20 mouse cellular contexts compared by ENCODE assay signal in genomic region chr19:41852423-41852822, GRCm38 (mm10). TPM values are rescaled to one million over a fixed set of nuclear protein-coding genes. Genes with fewer than 3 reads are reported as not detected.
DNase-seq lines count a peak whose midpoint lies in the region; ATAC-seq and TF ChIP-seq lines count a peak whose summit lies in the region.
"Had no signal": no experiment of that assay in that cellular context is flagged by ENCODE, and none has a peak within 500 bp of the region (broad histone marks: within the 10 kb centered on the region; RNA-seq: fewer than 3 reads in every experiment).

No protein-coding gene starts in this region.

- no peak overlapping the region for H3K9ac ChIP-seq in liver, embryonic 14.5 days (replicated peaks)
- no peak overlapping the region for H3K9ac ChIP-seq in MEL (ENCODE audit: control insufficient read depth, low read depth, low read length, poor library complexity, severe bottlenecking)
- H3K9ac ChIP-seq in midbrain, embryonic 13.5 days (replicated peaks), result no peak overlapping the region
- H3K9ac ChIP-seq: embryonic facial prominence, embryonic 12.5 days; forebrain, embryonic 13.5 days; forebrain, embryonic 15.5 days; forebrain, postnatal 0 days had no signal

- DNase-seq in liver, embryonic 14.5 days (ENCODE audit: low read depth in 3 of 3, low spot score in 3 of 3), result no peak
- DNase-seq in liver, result no peak
- DNase-seq in MEL (ENCODE audit: low read depth, low spot score), result peak; percentile 71
- DNase-seq: adrenal gland, adult 8-10 months; adrenal gland, postnatal 14 days; adrenal gland, postnatal 36 days; cerebellum, adult 11-12 months; cerebellum, adult 2 months; cerebellum, adult 9-10 months; cerebellum, postnatal 10 days; cerebellum, postnatal 25 days; forebrain, postnatal 0 days had no signal

- WGBS in liver, embryonic 14.5 days (ENCODE audit: insufficient replicate concordance), result 22% methylated on average over 4 of the region's 4 CpGs
- WGBS in midbrain, embryonic 13.5 days, result 89% methylated on average over 4 of the region's 4 CpGs

- peaks cover 5% of the 10 kb centered on the region for H3K79me2 ChIP-seq in MEL (ENCODE audit: control insufficient read depth, insufficient read depth, low read length, poor library complexity)

- TF ChIP-seq CTCF in liver, embryonic 14.5 days (IDR thresholded peaks at IDR 0.05; ENCODE audit: low read depth), result no peak
- TF ChIP-seq CTCF in MEL (IDR thresholded peaks at IDR 0.05 in 2 of 3, conservative IDR thresholded peaks at IDR 0.05 in 1 of 3; ENCODE audit: control insufficient read depth in 1 of 3, insufficient read depth in 1 of 3, low read depth in 2 of 3, low read length in 3 of 3, poor library complexity in 1 of 3, severe bottlenecking in 1 of 3), result no peak

- peaks cover 2 to 21% of the 10 kb centered on the region in 2 experiments; a peak in 2 of 4 replicates for H3K4me1 ChIP-seq in liver, embryonic 14.5 days (replicated peaks; ENCODE audit: control insufficient read depth in 2 of 2, insufficient read depth in 2 of 2, low read length in 1 of 2)
- H3K4me1 ChIP-seq in MEL (ENCODE audit: control insufficient read depth in 1 of 2, insufficient read depth in 2 of 2, low read length in 2 of 2), result peaks cover 40 to 45% of the 10 kb centered on the region in 2 experiments
- H3K4me1 ChIP-seq in midbrain, embryonic 13.5 days (replicated peaks), result peaks cover 24% of the 10 kb centered on the region

- no peak overlapping the region for H3K4me3 ChIP-seq in liver, embryonic 14.5 days (ENCODE audit: insufficient read depth in 1 of 2, low read depth in 2 of 2, low read length in 2 of 2)
- H3K4me3 ChIP-seq in MEL (ENCODE audit: control insufficient read depth in 1 of 2, insufficient read depth in 1 of 2, low read depth in 2 of 2, low read length in 2 of 2), result no peak overlapping the region
- no peak overlapping the region for H3K4me3 ChIP-seq in midbrain, embryonic 13.5 days (replicated peaks)
- H3K4me3 ChIP-seq: embryonic facial prominence, embryonic 10.5 days; embryonic facial prominence, embryonic 12.5 days; forebrain, embryonic 13.5 days; forebrain, embryonic 15.5 days had no signal

- TF ChIP-seq POLR2A in MEL (IDR thresholded peaks at IDR 0.05; ENCODE audit: control insufficient read depth in 1 of 2, insufficient read depth in 1 of 2, low read depth in 1 of 2, low read length in 2 of 2, poor library complexity in 1 of 2), result no peak

- H3K36me3 ChIP-seq in liver, embryonic 14.5 days (replicated peaks; ENCODE audit: control insufficient read depth, insufficient read depth, low read depth), result no peaks in the 10 kb centered on the region
- peaks cover 0 to 50% of the 10 kb centered on the region in 2 experiments; a peak in 2 of 4 replicates for H3K36me3 ChIP-seq in MEL (ENCODE audit: control insufficient read depth in 1 of 2, insufficient read depth in 2 of 2, low read length in 2 of 2)
- no peaks in the 10 kb centered on the region for H3K36me3 ChIP-seq in midbrain, embryonic 13.5 days
- H3K36me3 ChIP-seq: embryonic facial prominence, embryonic 10.5 days; embryonic facial prominence, embryonic 12.5 days; forebrain, embryonic 15.5 days had no signal

- no peak for TF ChIP-seq RAD21 in MEL (IDR thresholded peaks at IDR 0.05; ENCODE audit: low read depth, low read length)

- no peak overlapping the region for H3K27ac ChIP-seq in liver, embryonic 14.5 days
- peak overlapping the region; percentile 85 for H3K27ac ChIP-seq in MEL (ENCODE audit: control insufficient read depth, low read depth, low read length)
- no peak overlapping the region for H3K27ac ChIP-seq in midbrain, embryonic 13.5 days
- H3K27ac ChIP-seq: embryonic facial prominence, embryonic 10.5 days; embryonic facial prominence, embryonic 12.5 days had no signal

- H3K4me2 ChIP-seq in liver, embryonic 14.5 days (ENCODE audit: low read depth), result no peak overlapping the region
- no peak overlapping the region for H3K4me2 ChIP-seq in midbrain, embryonic 13.5 days (replicated peaks)
- H3K4me2 ChIP-seq: embryonic facial prominence, embryonic 12.5 days; forebrain, embryonic 15.5 days had no signal

- ATAC-seq in liver, embryonic 14.5 days (ENCODE audit: insufficient read depth), result no peak
- 0 out of 2 replicates have a peak, but pooled peaks have one; percentile 6 for ATAC-seq in megakaryocyte-erythroid progenitor cell, adult 5-6 weeks (replicated peaks; ENCODE audit: low FRiP score, low TSS enrichment, poor library complexity, severe bottlenecking)
- no peak for ATAC-seq in midbrain, embryonic 13.5 days
- ATAC-seq: activated CD4-positive, CD25-positive, alpha-beta regulatory T cell, adult 4 months; forebrain, embryonic 13.5 days; forebrain, embryonic 15.5 days; forebrain, postnatal 0 days; Patski had no signal

- peak; percentile 62 for TF ChIP-seq EP300 in liver, embryonic 14.5 days (IDR thresholded peaks at IDR 0.05; ENCODE audit: low read depth)
- TF ChIP-seq EP300 in MEL (IDR thresholded peaks at IDR 0.05; ENCODE audit: low read depth in 1 of 2, low read length in 2 of 2), result peak; percentile 90 to 91

- no peaks in the 10 kb centered on the region for H3K27me3 ChIP-seq in liver, embryonic 14.5 days (ENCODE audit: control insufficient read depth, insufficient read depth, low read length)
- H3K27me3 ChIP-seq in MEL (ENCODE audit: control insufficient read depth in 1 of 2, insufficient read depth in 2 of 2, low read length in 2 of 2), result no peaks in the 10 kb centered on the region
- H3K27me3 ChIP-seq in midbrain, embryonic 13.5 days, result no peaks in the 10 kb centered on the region
- H3K27me3 ChIP-seq: embryonic facial prominence, embryonic 12.5 days; forebrain, embryonic 13.5 days; forebrain, embryonic 15.5 days; Patski had no signal

- H3K9me3 ChIP-seq in liver, embryonic 14.5 days (ENCODE audit: control insufficient read depth, low read length), result no peaks in the 10 kb centered on the region; the same call in 1 of the 2 replicates
- no peaks in the 10 kb centered on the region for H3K9me3 ChIP-seq in MEL (replicated peaks; ENCODE audit: insufficient read depth, low read length)
- H3K9me3 ChIP-seq in midbrain, embryonic 13.5 days, result no peaks in the 10 kb centered on the region
- H3K9me3 ChIP-seq: embryonic facial prominence, embryonic 10.5 days; embryonic facial prominence, embryonic 12.5 days; forebrain, embryonic 13.5 days; forebrain, embryonic 15.5 days had no signal

TF ChIP-seq in MEL, 35 proteins besides CTCF, POLR2A, EP300 and RAD21 (continues in another document):
- no peak; the same call in 1 of the 2 replicates for TF ChIP-seq MXI1 (IDR thresholded peaks at IDR 0.05; ENCODE audit: low read depth, low read length)

RNA-seq across cellular contexts. Expression of gene Frat2, which starts 4.5 kb away (rescaled TPM):
- 5.2 and 5.4 TPM in 2 replicates for polyA plus RNA-seq in liver, embryonic 14.5 days (2012; rRNA removed)
- 2.9 and 3.4 TPM in 2 replicates for polyA plus RNA-seq in liver, embryonic 14.5 days (2014; fragmentation: Nextera tagmentation; extraction: Ambion mirVana)
- total RNA-seq in MEL (2012; rRNA removed), result 55.6 and 58.2 TPM in 2 replicates
- polyA plus RNA-seq in MEL (2012; ENCODE audit: insufficient read depth in 1 of 2, insufficient read length in 2 of 2, low read depth in 1 of 2, low replicate concordance in 2 of 2, missing spikeins in 1 of 2), result 100 to 1,000 TPM in 1 of 2 experiments, not detected in 1; 110 TPM
- 30.5 and 32.9 TPM in 2 replicates for total RNA-seq in megakaryocyte-erythroid progenitor cell, adult 5-6 weeks (2014; fragmentation: Nextera tagmentation)
- total RNA-seq in megakaryocyte-erythroid progenitor cell, adult 5-6 weeks (2017), result 55.8 and 63.7 TPM in 2 replicates
- 7.6 and 10.4 TPM in 2 replicates for polyA plus RNA-seq in midbrain, embryonic 13.5 days (2015; fragmentation: Nextera tagmentation; extraction: Ambion mirVana)

RNA-seq across cellular contexts. Expression of gene Frat1, which starts 22.7 kb away (rescaled TPM):
- polyA plus RNA-seq in liver, embryonic 14.5 days (2012; rRNA removed), result 3.0 and 3.4 TPM in 2 replicates
- 9.9 and 10.2 TPM in 2 replicates for polyA plus RNA-seq in liver, embryonic 14.5 days (2014; fragmentation: Nextera tagmentation; extraction: Ambion mirVana)
- 26.7 and 36.0 TPM in 2 replicates for total RNA-seq in MEL (2012; rRNA removed)
- 10 to 100 TPM in 1 of 2 experiments, not detected in 1; 31.5 TPM for polyA plus RNA-seq in MEL (2012; ENCODE audit: insufficient read depth in 1 of 2, insufficient read length in 2 of 2, low read depth in 1 of 2, low replicate concordance in 2 of 2, missing spikeins in 1 of 2)
- 18.1 and 25.6 TPM in 2 replicates for total RNA-seq in megakaryocyte-erythroid progenitor cell, adult 5-6 weeks (2014; fragmentation: Nextera tagmentation)
- 17.7 and 32.4 TPM in 2 replicates for total RNA-seq in megakaryocyte-erythroid progenitor cell, adult 5-6 weeks (2017)
- polyA plus RNA-seq in midbrain, embryonic 13.5 days (2015; fragmentation: Nextera tagmentation; extraction: Ambion mirVana), result 26.2 and 29.0 TPM in 2 replicates

RNA-seq across cellular contexts. Expression of gene Rrp12, which starts 43.5 kb away (rescaled TPM):
- 4.8 and 6.0 TPM in 2 replicates for polyA plus RNA-seq in liver, embryonic 14.5 days (2012; rRNA removed)
- 5.0 and 7.4 TPM in 2 replicates for polyA plus RNA-seq in liver, embryonic 14.5 days (2014; fragmentation: Nextera tagmentation; extraction: Ambion mirVana)
- 93.8 and 106 TPM in 2 replicates for total RNA-seq in MEL (2012; rRNA removed)
- 100 to 1,000 TPM in 1 of 2 experiments, 10 to 100 TPM in 1; 44.5 to 134 TPM for polyA plus RNA-seq in MEL (2012; ENCODE audit: insufficient read depth in 1 of 2, insufficient read length in 2 of 2, low read depth in 1 of 2, low replicate concordance in 2 of 2, missing spikeins in 1 of 2)
- total RNA-seq in megakaryocyte-erythroid progenitor cell, adult 5-6 weeks (2014; fragmentation: Nextera tagmentation), result 21.0 and 31.4 TPM in 2 replicates
- total RNA-seq in megakaryocyte-erythroid progenitor cell, adult 5-6 weeks (2017), result 26.5 and 36.0 TPM in 2 replicates
- 14.6 and 15.7 TPM in 2 replicates for polyA plus RNA-seq in midbrain, embryonic 13.5 days (2015; fragmentation: Nextera tagmentation; extraction: Ambion mirVana)

RNA-seq across cellular contexts. Expression of gene Arhgap19, which starts 50.6 kb away (rescaled TPM):
- 16.8 and 21.8 TPM in 2 replicates for polyA plus RNA-seq in liver, embryonic 14.5 days (2012; rRNA removed)
- polyA plus RNA-seq in liver, embryonic 14.5 days (2014; fragmentation: Nextera tagmentation; extraction: Ambion mirVana), result 29.5 and 30.0 TPM in 2 replicates
- 47.5 and 53.9 TPM in 2 replicates for total RNA-seq in MEL (2012; rRNA removed)
- polyA plus RNA-seq in MEL (2012; ENCODE audit: insufficient read depth in 1 of 2, insufficient read length in 2 of 2, low read depth in 1 of 2, low replicate concordance in 2 of 2, missing spikeins in 1 of 2), result 10 to 100 TPM in 1 of 2 experiments, not detected in 1; 67.9 TPM
- 41.0 and 44.7 TPM in 2 replicates for total RNA-seq in megakaryocyte-erythroid progenitor cell, adult 5-6 weeks (2014; fragmentation: Nextera tagmentation)
- 34.1 and 40.5 TPM in 2 replicates for total RNA-seq in megakaryocyte-erythroid progenitor cell, adult 5-6 weeks (2017)
- 11.0 and 11.6 TPM in 2 replicates for polyA plus RNA-seq in midbrain, embryonic 13.5 days (2015; fragmentation: Nextera tagmentation; extraction: Ambion mirVana)

RNA-seq across cellular contexts. Expression of gene Pgam1, which starts 59.3 kb away (rescaled TPM):
- 100.0 and 123 TPM in 2 replicates for polyA plus RNA-seq in liver, embryonic 14.5 days (2012; rRNA removed)
- 172 and 190 TPM in 2 replicates for polyA plus RNA-seq in liver, embryonic 14.5 days (2014; fragmentation: Nextera tagmentation; extraction: Ambion mirVana)
- total RNA-seq in MEL (2012; rRNA removed), result 267 and 714 TPM in 2 replicates
- polyA plus RNA-seq in MEL (2012; ENCODE audit: insufficient read depth in 1 of 2, insufficient read length in 2 of 2, low read depth in 1 of 2, low replicate concordance in 2 of 2, missing spikeins in 1 of 2), result 100 to 1,000 TPM; 220 to 756 TPM
- total RNA-seq in megakaryocyte-erythroid progenitor cell, adult 5-6 weeks (2014; fragmentation: Nextera tagmentation), result 27.0 and 67.3 TPM in 2 replicates
- 30.1 and 34.7 TPM in 2 replicates for total RNA-seq in megakaryocyte-erythroid progenitor cell, adult 5-6 weeks (2017)
- polyA plus RNA-seq in midbrain, embryonic 13.5 days (2015; fragmentation: Nextera tagmentation; extraction: Ambion mirVana), result 445 and 453 TPM in 2 replicates
